Mouse (Mus musculus) forebrain, embryonic 15.5 days (tissue): ENCODE results near the gene Ntm. TPM values are rescaled to one million over a fixed set of nuclear protein-coding genes. Genes with fewer than 3 reads are reported as not detected.

Experiments
- ATAC-seq: fragments of 200-750 bp; cut with Nextera tagmentation; replicated peaks from 2 replicates; pipeline ENCODE4 v1.8.0; 2017; ENCODE audit warnings: mild to moderate bottlenecking, moderate TSS enrichment, moderate library complexity
- H3K27ac ChIP-seq: fragments of 300-500 bp; sonication (generic); replicated peaks from 2 replicates; pipeline ENCODE4 v1.5.1; 2015; ENCODE audit warnings: mild to moderate bottlenecking, inconsistent platforms
- H3K27me3 ChIP-seq: fragments of 300-500 bp; sonication (generic); 2 replicates; pipeline ENCODE4 v1.6.1; 2015; ENCODE audit warnings: inconsistent platforms
- H3K36me3 ChIP-seq: fragments of 300-500 bp; sonication (generic); 2 replicates; pipeline ENCODE4 v1.6.1; 2015; ENCODE audit warnings: mild to moderate bottlenecking, inconsistent platforms
- H3K4me1 ChIP-seq: fragments of 300-500 bp; sonication (generic); 2 replicates; pipeline ENCODE4 v1.6.1; 2015; ENCODE audit warnings: inconsistent platforms
- H3K4me2 ChIP-seq: fragments of 300-500 bp; sonication (generic); replicated peaks from 2 replicates; pipeline ENCODE4 v1.6.1; 2015; ENCODE audit warnings: mild to moderate bottlenecking, inconsistent platforms
- H3K4me3 ChIP-seq: fragments of 300-500 bp; sonication (generic); 2 replicates; pipeline ENCODE4 v1.5.1; 2015; ENCODE audit warnings: mild to moderate bottlenecking, inconsistent platforms
- H3K9ac ChIP-seq: fragments of 300-500 bp; sonication (generic); replicated peaks from 2 replicates; pipeline ENCODE4 v1.6.1; 2015; ENCODE audit warnings: mild to moderate bottlenecking, inconsistent platforms
- H3K9me3 ChIP-seq: fragments of 300-500 bp; sonication (generic); 2 replicates; pipeline ENCODE4 v1.6.1; 2016; ENCODE audit warnings: inconsistent platforms
- WGBS: fragments of 180-500 bp; shearing (Covaris S2); methylation state at CpG from one replicate; pipeline ENCODE4 v1.1.7; 2015; ENCODE audit warnings: mixed read lengths; 5-methylcytosine and 5-hydroxymethylcytosine counted together
- polyA plus RNA-seq: library from polyadenylated mRNA; unstranded; fragments of >200 nt; fragmentation: Nextera tagmentation; extraction: Ambion mirVana; gene quantifications from 2 replicates; pipeline ENCODE4 v1.2.1, GENCODE M21; 2015

The Ntm gene
- polyA plus RNA-seq, 1 experiment from 2014 or later = 98.7 TPM

GRCm38 (mm10) chr9:29215241-29215640 is 747.7 kb downstream of the Ntm start:
- H3K27me3 ChIP-seq = no peaks in the 10 kb centered on the region
- no peak overlapping the region for H3K27ac ChIP-seq
- ATAC-seq = no peak
- H3K4me2 ChIP-seq = no peak overlapping the region
- WGBS = 50% methylated on average over 1 of the region's 1 CpGs
- no peaks in the 10 kb centered on the region for H3K9me3 ChIP-seq
- no peaks in the 10 kb centered on the region for H3K36me3 ChIP-seq
- H3K9ac ChIP-seq = no peak overlapping the region
- H3K4me3 ChIP-seq = no peak overlapping the region
- H3K4me1 ChIP-seq = peaks cover 12% of the 10 kb centered on the region

DNA sequence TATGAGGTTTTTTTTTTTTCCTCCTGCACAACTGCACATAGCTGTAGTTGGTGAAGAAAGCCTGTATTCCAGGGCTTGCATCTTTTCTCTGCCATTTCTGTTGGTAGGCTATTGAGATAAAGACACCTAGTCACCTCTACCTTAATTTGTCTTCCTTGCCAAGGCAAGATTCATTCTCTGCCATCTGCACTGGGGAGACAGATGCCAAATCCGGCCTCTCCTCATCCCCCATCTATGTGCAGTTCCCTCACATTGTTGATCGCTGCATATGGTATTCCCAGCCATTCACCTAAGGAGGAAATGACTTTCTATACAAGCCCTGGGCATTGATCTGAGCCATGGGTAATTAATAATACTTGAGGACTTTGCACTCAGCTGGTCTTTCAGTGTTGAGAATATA is 753.7 kb downstream of the Ntm start:
- Histone ChIP-seq H3K4me2 (no peak overlapping the region), H3K27ac (no peak overlapping the region), H3K4me1 (peaks cover 19% of the 10 kb centered on the region), H3K36me3 (no peaks in the 10 kb centered on the region), H3K4me3 (no peak overlapping the region), H3K27me3 (no peaks in the 10 kb centered on the region), H3K9me3 (no peaks in the 10 kb centered on the region), H3K9ac (no peak overlapping the region)
- WGBS = 79% methylated on average over 2 of the region's 2 CpGs
- no peak for ATAC-seq

DNA sequence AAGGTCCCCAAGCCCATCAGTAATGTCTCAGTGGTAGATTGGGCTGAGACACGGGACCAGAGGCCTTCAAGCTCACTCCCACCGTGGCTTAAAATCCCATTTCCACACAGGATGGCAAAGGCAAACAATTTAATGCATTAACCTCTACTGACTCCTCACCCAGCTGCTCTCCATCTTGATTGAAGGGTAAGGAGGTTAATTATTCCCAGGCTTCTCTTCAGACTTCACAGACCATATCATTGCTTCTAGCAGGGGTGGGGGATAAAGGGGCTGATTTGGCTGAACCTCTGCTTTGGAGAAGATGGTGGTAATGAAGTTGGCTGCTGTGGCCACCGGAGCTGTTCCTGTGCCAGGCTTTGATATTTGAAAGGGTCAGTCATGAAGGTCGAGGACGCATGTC is 754.8 kb downstream of the Ntm start:
- no peak overlapping the region for H3K9ac ChIP-seq
- H3K4me3 ChIP-seq = no peak overlapping the region
- no peak overlapping the region for H3K27ac ChIP-seq
- H3K4me1 ChIP-seq = peaks cover 19% of the 10 kb centered on the region
- H3K27me3 ChIP-seq = no peaks in the 10 kb centered on the region
- H3K9me3 ChIP-seq = no peaks in the 10 kb centered on the region
- no peaks in the 10 kb centered on the region for H3K36me3 ChIP-seq
- no peak for ATAC-seq
- 84% methylated on average over 5 of the region's 5 CpGs for WGBS
- H3K4me2 ChIP-seq = no peak overlapping the region

- Histone ChIP-seq H3K4me3 (no peak overlapping the region), H3K27me3 (no peaks in the 10 kb centered on the region), H3K4me1 (peaks cover 34% of the 10 kb centered on the region), H3K4me2 (no peak overlapping the region), H3K36me3 (no peaks in the 10 kb centered on the region), H3K27ac (no peak overlapping the region), H3K9me3 (no peaks in the 10 kb centered on the region), H3K9ac (no peak overlapping the region)
- 28% methylated on average over 4 of the region's 4 CpGs for WGBS
- ATAC-seq = peak; percentile 26; the same call in 1 of the 2 replicates
Observed at GRCm38 (mm10) chr9:29205680-29206079, 757.3 kb downstream of the Ntm start.

- Histone ChIP-seq H3K27me3 (no peaks in the 10 kb centered on the region), H3K9me3 (no peaks in the 10 kb centered on the region), H3K4me3 (no peak overlapping the region), H3K4me1 (peaks cover 33% of the 10 kb centered on the region), H3K4me2 (no peak overlapping the region), H3K9ac (no peak overlapping the region), H3K27ac (no peak overlapping the region), H3K36me3 (no peaks in the 10 kb centered on the region)
- ATAC-seq = no peak
- 27% methylated on average over 2 of the region's 2 CpGs for WGBS
Observed at GRCm38 (mm10) chr9:29202196-29202595, 760.7 kb downstream of the Ntm start.

- H3K4me1 ChIP-seq = peaks cover 34% of the 10 kb centered on the region
- H3K27ac ChIP-seq = no peak overlapping the region
- no peak overlapping the region for H3K4me2 ChIP-seq
- H3K9ac ChIP-seq = no peak overlapping the region
- H3K27me3 ChIP-seq = no peaks in the 10 kb centered on the region
- H3K9me3 ChIP-seq = no peaks in the 10 kb centered on the region
- 51% methylated on average over 14 of the region's 14 CpGs for WGBS
- no peaks in the 10 kb centered on the region for H3K36me3 ChIP-seq
- peak; percentile 72 for ATAC-seq
- no peak overlapping the region for H3K4me3 ChIP-seq
Observed at GRCm38 (mm10) chr9:29201163-29202053, 761.5 kb downstream of the Ntm start.

GRCm38 (mm10) chr9:29197046-29197445 is 765.9 kb downstream of the Ntm start:
- no peak overlapping the region for H3K4me3 ChIP-seq
- H3K9ac ChIP-seq = no peak overlapping the region
- 45% methylated on average over 3 of the region's 3 CpGs for WGBS
- H3K4me2 ChIP-seq = no peak overlapping the region
- no peak for ATAC-seq
- H3K9me3 ChIP-seq = no peaks in the 10 kb centered on the region
- H3K36me3 ChIP-seq = no peaks in the 10 kb centered on the region
- H3K4me1 ChIP-seq = peaks cover 19% of the 10 kb centered on the region
- no peak overlapping the region for H3K27ac ChIP-seq
- no peaks in the 10 kb centered on the region for H3K27me3 ChIP-seq

DNA sequence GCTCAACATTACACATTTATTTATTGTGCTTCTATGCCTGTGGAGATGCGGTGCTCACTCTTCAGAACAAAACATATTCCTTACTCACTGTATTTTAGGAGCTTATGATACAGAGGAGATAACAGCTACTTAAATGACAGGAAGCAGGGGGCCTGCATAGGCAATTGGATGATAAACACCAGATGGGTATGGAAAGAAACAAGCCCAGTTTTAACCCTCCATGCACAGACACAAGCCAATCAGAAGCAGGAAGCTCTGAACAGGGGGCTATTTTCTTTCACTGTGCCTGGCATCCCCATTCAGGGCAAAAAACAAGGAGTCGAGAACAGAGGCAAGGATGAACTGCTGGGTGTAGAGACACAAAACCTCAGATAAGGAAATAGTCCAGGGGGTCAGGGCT is 768.7 kb downstream of the Ntm start:
- no peak overlapping the region for H3K27ac ChIP-seq
- no peak for ATAC-seq
- no peak overlapping the region for H3K9ac ChIP-seq
- no peaks in the 10 kb centered on the region for H3K36me3 ChIP-seq
- H3K4me2 ChIP-seq = no peak overlapping the region
- no peak overlapping the region for H3K4me3 ChIP-seq
- 49% methylated on average over 2 of the region's 2 CpGs for WGBS
- no peaks in the 10 kb centered on the region for H3K27me3 ChIP-seq
- H3K9me3 ChIP-seq = no peaks in the 10 kb centered on the region
- 0 out of 2 replicates have a peak, but pooled peaks cover 8% of the 10 kb centered on the region for H3K4me1 ChIP-seq

DNA sequence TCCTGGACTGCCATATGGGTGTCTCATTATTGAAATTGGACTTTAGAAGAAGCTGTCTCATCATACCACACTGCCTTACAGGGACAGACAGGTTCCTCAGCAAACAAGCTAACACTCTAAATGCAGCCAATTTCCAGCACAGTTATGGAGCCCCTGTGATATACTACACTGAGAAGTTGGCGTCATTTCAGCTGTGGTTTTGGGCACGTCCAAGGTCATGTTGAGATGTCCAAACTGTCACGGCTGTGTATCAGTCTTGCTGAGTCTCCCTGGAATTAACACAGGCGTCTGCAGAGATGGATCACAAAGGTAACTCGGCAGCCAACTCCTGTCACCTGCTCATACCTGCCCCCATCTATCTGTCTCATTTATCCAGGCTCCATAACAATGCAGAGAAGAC is 779.9 kb downstream of the Ntm start:
- Histone ChIP-seq H3K9me3 (no peaks in the 10 kb centered on the region), H3K4me3 (no peak overlapping the region)
- 90% methylated on average over 5 of the region's 5 CpGs for WGBS

DNA sequence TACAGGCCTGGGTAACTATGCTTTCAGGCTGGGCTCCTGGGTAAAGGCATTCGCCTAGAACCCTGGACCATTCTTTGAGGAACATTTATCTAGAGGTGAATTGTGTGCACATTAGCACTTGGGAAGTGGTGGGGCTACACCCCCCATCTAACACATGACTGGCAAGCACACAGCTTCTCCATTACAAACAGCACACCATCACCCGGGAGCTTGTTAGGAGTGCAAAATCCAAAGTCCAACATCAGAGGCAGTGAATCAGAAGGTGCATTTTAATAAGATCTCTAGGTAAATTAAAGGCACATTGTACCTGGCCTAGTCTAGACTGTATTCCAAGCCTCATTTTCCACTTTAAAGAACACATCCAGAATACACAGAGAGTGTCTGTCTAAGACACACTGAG is 781.3 kb downstream of the Ntm start:
- no peak overlapping the region for H3K9ac ChIP-seq
- H3K4me3 ChIP-seq = no peak overlapping the region
- no peaks in the 10 kb centered on the region for H3K4me1 ChIP-seq
- no peaks in the 10 kb centered on the region for H3K9me3 ChIP-seq
- H3K27me3 ChIP-seq = no peaks in the 10 kb centered on the region
- H3K27ac ChIP-seq = no peak overlapping the region
- H3K36me3 ChIP-seq = no peaks in the 10 kb centered on the region
- no peak overlapping the region for H3K4me2 ChIP-seq
- no peak for ATAC-seq
- 87% methylated on average over 2 of the region's 2 CpGs for WGBS

More for the DNA sequence above, 779.9 kb downstream of the Ntm start:
- Histone ChIP-seq H3K4me2 (no peak overlapping the region), H3K27ac (no peak overlapping the region), H3K27me3 (no peaks in the 10 kb centered on the region), H3K4me1 (no peaks in the 10 kb centered on the region), H3K9ac (no peak overlapping the region), H3K36me3 (no peaks in the 10 kb centered on the region)
- no peak for ATAC-seq

- no peak for ATAC-seq
- 67% methylated on average over 2 of the region's 2 CpGs for WGBS
Observed at GRCm38 (mm10) chr9:29165731-29166130, 797.2 kb downstream of the Ntm start.

GRCm38 (mm10) chr9:29161059-29161642 is 801.8 kb downstream of the Ntm start:
- Histone ChIP-seq H3K9ac (no peak overlapping the region), H3K4me3 (no peak overlapping the region), H3K27me3 (no peaks in the 10 kb centered on the region), H3K36me3 (no peaks in the 10 kb centered on the region), H3K9me3 (no peaks in the 10 kb centered on the region), H3K4me1 (no peaks in the 10 kb centered on the region), H3K27ac (no peak overlapping the region), H3K4me2 (no peak overlapping the region)
- 42% methylated on average over 7 of the region's 7 CpGs for WGBS
- no peak for ATAC-seq

More at GRCm38 (mm10) chr9:29165731-29166130, 797.2 kb downstream of the Ntm start:
- Histone ChIP-seq H3K27me3 (no peaks in the 10 kb centered on the region), H3K27ac (no peak overlapping the region), H3K4me3 (no peak overlapping the region), H3K36me3 (no peaks in the 10 kb centered on the region), H3K9ac (no peak overlapping the region), H3K9me3 (no peaks in the 10 kb centered on the region), H3K4me2 (no peak overlapping the region), H3K4me1 (0 out of 2 replicates have a peak, but pooled peaks cover 2% of the 10 kb centered on the region)
